Mouse (Mus musculus): ENCODE measurements around the gene Spta1. TPM values are rescaled to one million over a fixed set of nuclear protein-coding genes. Genes with fewer than 3 reads are reported as not detected.

Spta1 gene
- polyA plus RNA-seq, 1 experiment from 2014 or later, result 0.95 TPM

DNA sequence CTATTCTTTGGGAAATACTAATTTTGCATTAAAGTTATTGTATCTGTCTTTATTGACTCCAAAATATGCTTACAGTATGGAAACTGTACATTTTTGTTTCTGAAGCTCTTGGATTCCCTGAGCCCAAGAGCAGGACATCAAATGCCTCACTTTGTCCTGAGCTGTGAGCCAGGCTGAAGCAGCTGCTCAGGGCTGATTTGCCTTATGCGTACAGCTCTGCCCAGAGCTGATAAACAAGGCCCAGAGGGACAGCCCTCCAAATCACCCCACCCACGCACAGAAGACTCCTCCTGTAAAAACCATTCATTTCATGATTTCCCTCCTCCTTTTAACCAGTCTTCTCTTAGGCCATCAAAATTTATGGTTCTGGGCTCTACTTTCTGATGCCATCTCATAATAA, 1.0 kb upstream of the Spta1 start:
- 47% methylated on average over 2 of the region's 2 CpGs for WGBS

DNA sequence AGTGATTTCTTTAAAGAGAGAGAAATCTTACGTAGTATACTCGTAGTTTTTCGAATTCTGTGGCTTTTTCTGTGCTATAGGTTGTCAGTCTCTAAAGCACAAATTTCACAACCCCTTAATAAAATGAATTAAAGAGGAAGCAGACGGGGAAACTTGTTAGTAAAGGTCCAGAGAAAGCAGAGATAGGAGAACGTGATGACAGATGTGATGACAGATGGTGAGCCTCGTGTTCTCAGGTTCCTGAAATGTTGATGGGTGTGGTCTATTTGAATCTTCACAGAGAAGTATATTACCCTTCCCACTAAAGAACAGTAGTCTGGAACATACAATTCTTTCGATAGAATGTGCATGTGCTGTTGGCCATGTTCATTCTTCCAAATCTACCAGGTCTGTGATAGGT, 32.1 kb downstream of the Spta1 start:
- WGBS, result 74% methylated on average over 7 of the region's 7 CpGs
- H3K9ac ChIP-seq (replicated peaks), result no peak overlapping the region
- no peaks in the 10 kb centered on the region for H3K36me3 ChIP-seq
- no peaks in the 10 kb centered on the region for H3K4me1 ChIP-seq (replicated peaks)
- no peak for ATAC-seq (ENCODE audit: insufficient number of reproducible peaks, insufficient read depth, low FRiP score, low TSS enrichment, low read depth)
- H3K4me3 ChIP-seq (replicated peaks), result no peak overlapping the region
- H3K9me3 ChIP-seq, result no peaks in the 10 kb centered on the region
- no peak overlapping the region for H3K27ac ChIP-seq
- no peaks in the 10 kb centered on the region for H3K27me3 ChIP-seq
- H3K4me2 ChIP-seq, result no peak overlapping the region

More for the DNA sequence above, 1.0 kb upstream of the Spta1 start:
- no peaks in the 10 kb centered on the region for H3K9me3 ChIP-seq
- H3K9ac ChIP-seq (replicated peaks), result no peak overlapping the region
- H3K4me1 ChIP-seq (replicated peaks), result no peaks in the 10 kb centered on the region
- no peak overlapping the region for H3K4me2 ChIP-seq
- H3K36me3 ChIP-seq, result no peaks in the 10 kb centered on the region
- H3K27me3 ChIP-seq, result no peaks in the 10 kb centered on the region
- H3K4me3 ChIP-seq (replicated peaks), result no peak overlapping the region
- ATAC-seq (ENCODE audit: insufficient number of reproducible peaks, insufficient read depth, low FRiP score, low TSS enrichment, low read depth), result no peak
- H3K27ac ChIP-seq, result no peak overlapping the region

DNA sequence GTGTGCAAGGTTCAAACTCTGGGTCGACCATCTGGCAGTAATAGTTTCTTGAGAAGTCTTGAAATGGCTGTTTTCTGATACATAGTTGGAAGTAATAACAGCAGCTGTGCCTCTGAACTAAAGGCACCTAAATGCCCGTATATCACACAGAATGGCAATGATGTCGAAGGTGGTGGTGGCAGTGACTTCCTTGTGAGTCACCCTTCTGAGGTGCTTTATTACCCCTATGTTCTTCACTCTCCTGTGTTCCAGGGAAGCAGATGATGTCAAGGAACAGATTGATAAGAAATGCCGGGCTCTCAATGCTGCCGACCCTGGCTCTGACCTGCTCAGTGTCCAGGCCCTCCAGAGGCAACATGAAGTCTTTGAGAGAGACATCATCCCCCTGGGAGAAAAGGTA, 39.7 kb downstream of the Spta1 start:
- Histone ChIP-seq H3K4me1 (replicated peaks) (no peaks in the 10 kb centered on the region), H3K9ac (replicated peaks) (no peak overlapping the region), H3K4me2 (no peak overlapping the region), H3K36me3 (no peaks in the 10 kb centered on the region), H3K9me3 (no peaks in the 10 kb centered on the region), H3K27ac (no peak overlapping the region), H3K4me3 (replicated peaks) (no peak overlapping the region), H3K27me3 (no peaks in the 10 kb centered on the region)
- WGBS, result 78% methylated on average over 5 of the region's 5 CpGs
- no peak for ATAC-seq (ENCODE audit: insufficient number of reproducible peaks, insufficient read depth, low FRiP score, low TSS enrichment, low read depth)

DNA sequence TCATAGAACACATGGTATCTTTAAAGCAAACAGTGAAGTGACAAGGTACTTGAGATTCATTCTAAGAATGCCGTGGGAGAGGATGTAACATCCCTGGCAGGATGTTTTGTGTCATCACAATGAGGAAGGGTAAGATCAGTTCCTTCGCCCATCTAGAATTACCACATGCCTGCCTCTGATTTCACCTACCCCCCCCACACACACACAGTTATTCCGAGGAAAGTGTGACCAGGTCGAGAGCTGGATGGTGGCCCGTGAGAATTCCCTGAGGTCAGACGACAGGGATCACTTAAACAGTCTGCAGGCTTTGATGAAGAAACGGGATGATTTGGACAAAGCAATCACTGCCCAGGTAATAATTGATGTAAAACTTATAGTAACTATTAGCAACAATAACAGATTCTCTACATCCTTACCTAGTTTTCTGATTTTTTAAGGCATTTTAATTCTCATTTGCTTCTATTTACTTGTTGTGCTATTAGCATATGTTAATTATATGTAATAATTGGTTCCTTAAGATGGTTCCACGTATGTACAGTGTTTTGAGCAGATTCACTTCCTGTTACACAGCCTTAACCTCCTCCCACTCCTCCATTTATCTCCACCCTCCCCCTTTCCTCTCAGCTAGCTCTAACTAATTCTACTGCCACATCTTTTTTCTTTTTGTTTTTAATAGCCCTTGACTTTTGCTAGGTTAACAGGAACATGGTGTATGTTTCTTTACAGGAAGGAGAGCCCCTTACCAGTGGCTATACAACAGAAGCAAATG, 42.9 kb downstream of the Spta1 start:
- Histone ChIP-seq H3K4me3 (replicated peaks) (no peak overlapping the region), H3K4me2 (no peak overlapping the region), H3K4me1 (replicated peaks) (no peaks in the 10 kb centered on the region), H3K27ac (no peak overlapping the region), H3K9me3 (no peaks in the 10 kb centered on the region), H3K9ac (replicated peaks) (no peak overlapping the region), H3K36me3 (no peaks in the 10 kb centered on the region), H3K27me3 (no peaks in the 10 kb centered on the region)
- WGBS, result 73% methylated on average over 8 of the region's 8 CpGs
- ATAC-seq (ENCODE audit: insufficient number of reproducible peaks, insufficient read depth, low FRiP score, low TSS enrichment, low read depth), result no peak

DNA sequence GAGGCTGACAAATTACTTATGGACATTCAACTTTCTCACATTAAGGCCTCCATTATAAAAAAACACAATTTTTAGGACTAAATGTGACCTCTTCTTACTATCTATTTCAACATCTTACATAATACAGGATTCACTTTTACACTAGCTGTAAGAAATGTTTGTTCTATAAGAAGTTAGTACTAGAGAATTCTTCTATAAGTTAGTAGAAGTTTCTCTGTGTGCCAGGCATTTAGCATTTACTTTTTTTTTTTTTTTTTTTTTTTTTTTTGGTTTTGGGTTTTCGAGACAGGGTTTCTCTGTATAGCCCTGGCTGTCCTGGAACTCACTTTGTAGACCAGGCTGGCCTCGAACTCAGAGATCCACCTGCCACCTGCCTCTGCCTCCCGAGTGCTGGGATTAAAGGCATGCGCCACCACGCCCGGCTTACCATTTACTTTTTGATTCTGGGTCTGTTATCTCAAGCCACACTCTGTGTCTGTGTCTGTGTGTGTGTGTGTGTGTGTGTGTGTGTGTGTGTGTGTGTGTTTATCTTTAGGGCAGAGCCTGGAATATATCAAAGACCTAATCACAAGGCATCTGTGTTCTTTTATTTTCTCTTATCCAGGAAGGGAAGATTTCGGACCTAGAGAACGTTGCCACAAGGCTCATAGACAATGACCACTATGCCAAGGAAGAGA, 44.1 kb downstream of the Spta1 start:
- Histone ChIP-seq H3K36me3 (no peaks in the 10 kb centered on the region), H3K27me3 (no peaks in the 10 kb centered on the region), H3K27ac (no peak overlapping the region), H3K4me3 (replicated peaks) (no peak overlapping the region), H3K4me1 (replicated peaks) (no peaks in the 10 kb centered on the region), H3K9me3 (no peaks in the 10 kb centered on the region), H3K9ac (replicated peaks) (no peak overlapping the region), H3K4me2 (no peak overlapping the region)
- ATAC-seq (ENCODE audit: insufficient number of reproducible peaks, insufficient read depth, low FRiP score, low TSS enrichment, low read depth), result no peak
- 93% methylated on average over 8 of the region's 8 CpGs for WGBS

DNA sequence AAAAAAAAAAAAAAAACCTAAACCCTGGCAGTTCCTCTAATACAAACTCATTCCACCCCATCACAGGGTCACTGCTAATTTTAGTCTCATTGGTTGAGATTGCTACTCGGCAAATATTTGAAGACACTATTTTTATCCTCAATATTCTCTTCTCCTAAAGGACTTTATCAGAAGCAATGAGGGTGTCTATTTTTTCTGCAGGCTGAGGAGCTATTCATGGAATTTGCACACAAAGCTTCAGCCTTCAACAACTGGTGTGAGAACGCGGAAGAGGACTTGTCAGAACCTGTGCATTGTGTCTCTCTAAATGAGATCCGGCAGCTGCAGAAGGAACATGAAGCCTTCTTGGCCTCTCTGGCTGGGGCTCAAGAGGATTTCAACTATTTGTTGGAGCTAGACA, 67.3 kb downstream of the Spta1 start:
- no peaks in the 10 kb centered on the region for H3K9me3 ChIP-seq
- 86% methylated on average over 4 of the region's 4 CpGs for WGBS
- no peak overlapping the region for H3K27ac ChIP-seq
- H3K4me3 ChIP-seq (replicated peaks), result no peak overlapping the region
- no peak overlapping the region for H3K4me2 ChIP-seq
- ATAC-seq (ENCODE audit: insufficient number of reproducible peaks, insufficient read depth, low FRiP score, low TSS enrichment, low read depth), result no peak
- H3K36me3 ChIP-seq, result no peaks in the 10 kb centered on the region
- H3K9ac ChIP-seq (replicated peaks), result no peak overlapping the region
- no peaks in the 10 kb centered on the region for H3K4me1 ChIP-seq (replicated peaks)
- H3K27me3 ChIP-seq, result no peaks in the 10 kb centered on the region

DNA sequence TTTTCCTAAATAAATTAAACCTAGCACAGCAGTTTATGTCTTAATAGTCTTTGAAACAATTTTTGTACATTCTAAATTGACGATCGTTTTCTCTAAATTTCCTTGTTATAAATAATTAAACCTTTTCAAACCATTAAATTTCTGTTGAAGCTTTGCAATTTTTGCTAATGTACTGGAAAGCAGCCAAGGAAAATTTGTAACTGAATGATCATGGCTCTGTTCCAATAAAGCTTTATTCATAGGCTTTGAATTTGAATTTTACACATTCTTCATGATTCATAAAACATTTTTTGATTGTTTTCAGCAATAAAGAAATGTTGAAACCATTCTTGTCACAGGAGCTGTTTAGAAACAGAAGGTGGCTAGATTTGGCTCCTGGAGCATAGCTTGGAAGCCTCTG, 72.0 kb downstream of the Spta1 start:
- Histone ChIP-seq H3K4me2 (no peak overlapping the region), H3K4me1 (replicated peaks) (no peaks in the 10 kb centered on the region)

DNA sequence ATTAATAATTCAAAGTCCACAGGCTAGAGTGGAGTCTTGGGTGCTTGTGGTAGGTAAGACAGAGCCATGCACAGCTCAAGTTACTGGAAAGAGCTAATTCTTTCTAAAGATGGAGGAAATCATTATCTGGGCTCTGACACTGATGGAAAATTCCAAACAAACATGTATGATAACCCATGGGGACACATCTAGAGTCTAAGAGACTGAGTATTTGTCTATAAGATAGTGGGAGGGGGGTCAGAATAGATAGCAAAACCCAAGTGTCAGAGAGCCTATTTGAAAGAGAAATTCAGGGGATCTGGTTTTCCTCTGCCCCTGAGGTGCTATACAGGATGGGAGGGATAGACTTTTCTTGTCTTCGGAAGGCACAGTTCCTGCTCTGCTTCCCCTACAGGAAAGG, 73.5 kb downstream of the Spta1 start:
- no peak overlapping the region for H3K4me2 ChIP-seq
- no peak overlapping the region for H3K9ac ChIP-seq (replicated peaks)
- H3K36me3 ChIP-seq, result no peaks in the 10 kb centered on the region
- no peak for ATAC-seq (ENCODE audit: insufficient number of reproducible peaks, insufficient read depth, low FRiP score, low TSS enrichment, low read depth)
- H3K27me3 ChIP-seq, result no peaks in the 10 kb centered on the region
- H3K9me3 ChIP-seq, result no peaks in the 10 kb centered on the region
- H3K4me1 ChIP-seq (replicated peaks), result no peaks in the 10 kb centered on the region
- no peak overlapping the region for H3K4me3 ChIP-seq (replicated peaks)
- 88% methylated on average over 1 of the region's 1 CpGs for WGBS
- no peak overlapping the region for H3K27ac ChIP-seq

More for the DNA sequence above, 72.0 kb downstream of the Spta1 start:
- Histone ChIP-seq H3K27ac (no peak overlapping the region), H3K9ac (replicated peaks) (no peak overlapping the region), H3K27me3 (no peaks in the 10 kb centered on the region), H3K4me3 (replicated peaks) (no peak overlapping the region), H3K9me3 (no peaks in the 10 kb centered on the region), H3K36me3 (no peaks in the 10 kb centered on the region)
- 89% methylated on average over 2 of the region's 2 CpGs for WGBS
- no peak for ATAC-seq (ENCODE audit: insufficient number of reproducible peaks, insufficient read depth, low FRiP score, low TSS enrichment, low read depth)

DNA sequence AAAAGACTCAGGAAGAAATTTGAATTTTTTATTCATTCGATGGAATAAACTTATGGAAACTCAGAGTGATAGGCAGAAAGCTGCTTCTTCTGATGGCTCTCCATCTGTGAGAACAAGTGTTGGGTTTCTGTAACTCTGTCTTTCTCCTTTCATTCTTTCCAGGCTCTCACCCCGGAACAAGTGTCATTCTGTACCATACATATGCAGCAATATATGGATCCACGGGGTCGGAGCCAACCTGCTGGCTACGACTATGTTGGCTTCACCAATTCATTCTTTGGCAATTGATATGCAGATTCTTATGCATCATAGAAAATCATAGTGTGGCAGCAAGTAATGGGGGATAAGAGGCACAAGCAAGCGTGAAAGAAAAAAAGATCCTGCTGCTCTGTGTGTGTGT, 74.6 kb downstream of the Spta1 start:
- Histone ChIP-seq H3K9ac (replicated peaks) (no peak overlapping the region), H3K36me3 (no peaks in the 10 kb centered on the region), H3K27me3 (no peaks in the 10 kb centered on the region), H3K4me2 (no peak overlapping the region), H3K27ac (no peak overlapping the region), H3K9me3 (no peaks in the 10 kb centered on the region), H3K4me1 (replicated peaks) (no peaks in the 10 kb centered on the region), H3K4me3 (replicated peaks) (no peak overlapping the region)
- no peak for ATAC-seq (ENCODE audit: insufficient number of reproducible peaks, insufficient read depth, low FRiP score, low TSS enrichment, low read depth)
- WGBS, result 90% methylated on average over 6 of the region's 6 CpGs

DNA sequence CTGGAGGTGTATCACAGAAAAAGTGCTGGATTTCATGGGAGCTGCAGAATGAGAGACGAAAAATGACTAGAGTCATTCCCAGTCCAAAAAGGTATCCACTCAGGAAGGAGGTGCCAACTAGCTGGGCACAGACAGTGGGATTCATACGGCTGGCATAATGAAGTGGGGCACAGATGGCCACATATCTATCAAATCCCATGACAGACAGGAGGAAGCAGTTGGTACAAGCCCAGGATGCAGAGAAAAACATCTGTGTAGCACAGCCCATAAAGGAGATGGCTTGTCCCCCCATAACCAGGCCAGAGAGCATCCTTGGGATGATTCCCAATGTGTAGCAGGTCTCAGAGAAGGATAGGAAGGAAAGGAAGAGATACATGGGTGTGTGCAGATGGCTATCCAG, 77.8 kb downstream of the Spta1 start:
- Histone ChIP-seq H3K4me2 (no peak overlapping the region), H3K4me3 (replicated peaks) (no peak overlapping the region), H3K36me3 (no peaks in the 10 kb centered on the region), H3K9me3 (no peaks in the 10 kb centered on the region), H3K4me1 (replicated peaks) (no peaks in the 10 kb centered on the region), H3K9ac (replicated peaks) (no peak overlapping the region), H3K27ac (no peak overlapping the region), H3K27me3 (no peaks in the 10 kb centered on the region)
- no peak for ATAC-seq (ENCODE audit: insufficient number of reproducible peaks, insufficient read depth, low FRiP score, low TSS enrichment, low read depth)
- 80% methylated on average over 2 of the region's 2 CpGs for WGBS

DNA sequence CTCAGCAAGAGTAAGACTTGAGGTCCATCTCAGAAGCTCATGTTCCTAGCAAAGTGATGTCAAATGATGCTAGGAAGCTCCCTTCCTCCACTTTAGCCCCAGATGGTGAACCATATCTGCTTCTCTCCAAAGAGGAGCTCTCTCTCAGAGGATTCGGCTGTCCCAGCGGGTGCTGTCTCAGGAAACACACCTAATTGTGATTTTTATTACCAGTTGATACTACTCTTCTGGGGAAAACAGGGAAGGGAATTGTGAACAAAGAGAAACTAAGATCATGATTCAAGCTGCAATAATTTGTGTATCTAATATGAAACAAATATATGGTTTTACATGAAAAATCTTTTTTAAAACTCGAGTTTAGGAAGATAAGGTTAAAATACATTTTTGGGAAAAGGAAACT, 79.4 kb downstream of the Spta1 start, which contains the start of gene Olfr419:
Olfr419 (minus strand) TSS at position 101 of the 400 bp plus-strand sequence.
- H3K9me3 ChIP-seq, result no peaks in the 10 kb centered on the region
- H3K27me3 ChIP-seq, result no peaks in the 10 kb centered on the region
- WGBS, result 79% methylated on average over 3 of the region's 3 CpGs
- no peak within 1 kb of the TSS for H3K9ac ChIP-seq (replicated peaks)
- H3K4me2 ChIP-seq, result no peak within 1 kb of the TSS
- H3K4me1 ChIP-seq (replicated peaks), result no peaks in the 10 kb centered on the region
- H3K4me3 ChIP-seq (replicated peaks), result no peak within 1 kb of the TSS
- no peak for ATAC-seq (ENCODE audit: insufficient number of reproducible peaks, insufficient read depth, low FRiP score, low TSS enrichment, low read depth)
- no peak within 1 kb of the TSS for H3K27ac ChIP-seq
- H3K36me3 ChIP-seq, result no peaks in the 10 kb centered on the region

DNA sequence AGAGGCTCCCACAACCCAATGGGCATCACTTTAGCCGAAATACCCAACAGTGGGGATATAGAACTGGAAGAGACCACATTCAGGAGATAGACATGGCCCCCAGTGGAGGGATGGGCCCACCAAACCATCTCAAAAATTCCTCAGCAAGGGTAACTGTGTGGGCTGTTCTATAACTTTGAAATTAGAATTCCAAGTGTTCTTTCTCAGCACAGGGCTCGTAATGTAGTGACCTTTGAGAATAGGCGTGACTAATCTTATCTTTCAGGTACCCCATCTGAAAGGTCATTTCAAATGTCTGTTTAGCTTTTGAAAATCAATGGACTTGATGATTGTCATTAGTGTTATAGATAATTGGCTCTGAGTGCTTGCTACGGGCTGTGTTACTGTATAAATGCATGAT, 95.2 kb downstream of the Spta1 start:
- Histone ChIP-seq H3K27me3 (no peaks in the 10 kb centered on the region), H3K27ac (no peak overlapping the region), H3K9me3 (no peaks in the 10 kb centered on the region), H3K9ac (replicated peaks) (no peak overlapping the region), H3K4me2 (no peak overlapping the region), H3K4me1 (replicated peaks) (no peaks in the 10 kb centered on the region), H3K4me3 (replicated peaks) (no peak overlapping the region), H3K36me3 (no peaks in the 10 kb centered on the region)
- no peak for ATAC-seq (ENCODE audit: insufficient number of reproducible peaks, insufficient read depth, low FRiP score, low TSS enrichment, low read depth)
- 95% methylated on average over 4 of the region's 4 CpGs for WGBS

All from limb, embryonic 12.5 days (tissue).